Mouse (Mus musculus): ENCODE measurements at regions not wholly inside any gene's neighbourhood (a gene's known extent, or its start where the extent isn't known, plus 50 kb on each side); places are given as distances from the start of the nearest gene placed in this dataset.

DNA sequence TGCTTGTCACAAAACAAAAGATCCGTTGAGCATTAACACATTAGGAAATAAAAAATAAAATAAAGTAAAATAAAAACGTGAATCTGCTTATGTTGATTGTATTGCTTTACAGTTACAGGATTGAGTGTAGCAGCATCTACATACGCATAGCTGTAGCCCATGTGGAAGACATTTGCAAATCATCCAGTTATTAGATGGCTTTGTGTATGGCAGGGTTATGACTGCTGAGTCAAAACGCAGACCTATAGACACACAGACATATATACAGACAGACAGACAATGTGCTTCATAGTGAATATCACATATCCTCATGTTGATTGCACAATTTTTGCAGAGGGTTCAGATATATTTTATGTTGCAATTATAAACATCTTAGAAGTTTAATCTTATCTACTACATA, 64.5 kb downstream of the Gm11146 start:
- DNase-seq (ENCODE audit: low spot score in 2 of 2) = no peak

DNA sequence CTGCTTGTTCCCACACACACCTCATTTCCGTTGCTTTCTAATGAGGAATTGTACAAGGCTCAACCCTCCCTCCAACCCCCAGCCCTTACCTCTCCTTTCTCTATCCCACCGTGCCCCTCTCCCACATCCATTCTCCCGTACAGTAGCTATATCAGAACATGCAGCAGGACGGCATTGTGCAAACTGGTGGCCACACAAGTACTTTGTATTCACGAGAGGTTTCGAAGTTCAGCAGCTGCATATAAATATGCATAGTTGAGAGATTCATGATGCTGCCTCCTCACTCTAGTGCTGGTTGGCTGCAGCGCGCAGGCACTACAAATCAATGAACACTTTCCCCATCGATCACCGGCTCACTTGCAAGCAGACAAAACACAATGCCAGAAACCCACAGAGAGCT, 65.1 kb downstream of the Gm11146 start:
- DNase-seq (ENCODE audit: low spot score in 2 of 2) = no peak

DNA sequence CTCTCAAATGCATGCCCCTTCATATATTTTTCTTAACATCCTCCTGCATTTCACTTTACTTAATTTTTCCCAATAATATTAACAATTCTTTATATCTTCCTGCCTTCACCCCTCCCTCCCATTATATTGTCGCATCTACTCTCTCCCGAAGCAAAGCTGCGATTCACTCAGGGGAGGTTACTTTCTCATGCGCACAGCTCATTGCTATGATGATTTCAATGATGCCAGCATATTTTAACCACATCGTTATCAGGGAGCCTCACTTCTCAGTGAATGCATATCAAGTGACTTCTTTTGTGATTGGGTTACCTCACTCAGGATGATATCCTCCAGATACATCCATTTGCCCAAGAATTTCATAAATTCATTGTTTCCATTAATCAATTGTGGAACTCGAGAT, 65.6 kb downstream of the Gm11146 start:
- DNase-seq (ENCODE audit: low spot score in 2 of 2) = no peak

DNA sequence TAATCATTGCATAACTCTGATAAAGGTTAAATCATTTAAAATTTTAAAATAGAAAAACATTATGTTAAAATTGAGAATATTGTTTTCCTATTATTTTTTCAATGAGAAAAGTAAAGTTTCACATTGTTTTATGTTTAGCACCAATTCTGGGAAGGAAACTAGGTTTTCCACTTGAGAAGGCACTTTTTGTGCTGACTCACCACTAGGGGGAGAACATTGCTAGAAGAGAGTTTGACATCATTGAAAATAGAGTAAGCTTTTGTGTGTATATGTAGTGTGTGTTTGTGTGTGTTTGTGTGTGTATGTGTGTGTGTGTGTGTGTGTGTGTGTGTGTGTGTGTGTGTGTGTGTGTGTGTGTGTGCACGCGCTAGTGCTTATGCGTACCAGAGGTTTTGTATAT, 66.9 kb downstream of the Gm11146 start:
- no peak for DNase-seq (ENCODE audit: low spot score in 2 of 2)

DNA sequence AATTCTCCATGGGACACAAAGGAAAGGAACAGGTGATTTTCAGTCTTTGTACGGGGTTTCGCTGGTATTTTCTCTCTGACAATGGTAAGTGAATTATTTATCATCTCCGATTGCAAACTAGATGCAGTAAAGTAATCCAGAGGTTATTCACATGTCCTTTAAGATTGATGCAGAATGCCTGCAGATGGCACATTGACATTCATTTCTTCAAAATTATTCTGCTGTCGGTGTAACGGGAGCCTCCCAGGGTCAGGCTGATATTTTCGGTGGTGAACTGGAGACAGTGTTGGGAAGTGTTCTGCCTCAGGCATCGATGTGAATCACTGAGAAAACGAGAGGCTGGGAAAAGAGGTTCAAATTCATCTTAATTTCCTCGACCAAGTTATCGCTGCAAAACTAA, 70.3 kb downstream of the Gm11146 start:
- no peak for DNase-seq (ENCODE audit: low spot score in 2 of 2)

DNA sequence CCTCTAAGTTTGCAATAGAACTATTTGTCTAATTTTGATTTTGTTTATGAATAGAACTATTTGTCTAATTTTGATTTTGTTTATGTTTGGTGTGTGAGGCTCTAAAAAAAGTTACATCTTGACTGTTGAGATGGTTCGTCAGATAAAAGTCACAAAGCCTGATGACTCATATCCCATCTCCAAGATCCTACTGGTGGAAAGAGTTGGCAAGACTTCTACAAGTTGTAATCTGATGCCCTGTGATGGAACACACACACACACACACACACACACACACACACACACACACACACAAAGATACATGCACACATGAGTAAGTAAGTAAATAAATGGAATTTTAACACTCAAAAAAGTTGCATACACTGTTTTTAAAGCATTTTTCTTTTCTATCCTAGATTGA, 73.9 kb downstream of the Gm11146 start:
- DNase-seq (ENCODE audit: low spot score in 2 of 2) = no peak

DNA sequence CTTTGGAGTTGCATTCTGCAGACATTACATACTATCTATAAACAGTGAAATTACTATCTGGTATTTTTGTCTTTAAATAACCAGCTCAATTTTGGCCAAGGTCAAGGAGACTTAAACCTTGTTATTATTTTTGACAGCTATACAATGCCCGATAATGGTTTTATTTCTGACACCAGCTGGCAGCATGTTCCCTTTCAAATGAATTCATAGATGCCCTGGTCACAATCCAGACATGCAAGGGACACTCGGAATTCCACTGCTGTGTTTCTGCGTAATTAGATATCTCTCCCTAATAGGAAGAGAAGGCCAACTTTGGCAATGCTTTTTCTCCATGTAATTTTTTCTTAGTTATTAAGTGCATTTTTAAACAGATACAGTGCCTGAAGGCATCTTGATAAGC, 87.3 kb downstream of the Gm11146 start:
- no peak for DNase-seq (ENCODE audit: low spot score in 2 of 2)

DNA sequence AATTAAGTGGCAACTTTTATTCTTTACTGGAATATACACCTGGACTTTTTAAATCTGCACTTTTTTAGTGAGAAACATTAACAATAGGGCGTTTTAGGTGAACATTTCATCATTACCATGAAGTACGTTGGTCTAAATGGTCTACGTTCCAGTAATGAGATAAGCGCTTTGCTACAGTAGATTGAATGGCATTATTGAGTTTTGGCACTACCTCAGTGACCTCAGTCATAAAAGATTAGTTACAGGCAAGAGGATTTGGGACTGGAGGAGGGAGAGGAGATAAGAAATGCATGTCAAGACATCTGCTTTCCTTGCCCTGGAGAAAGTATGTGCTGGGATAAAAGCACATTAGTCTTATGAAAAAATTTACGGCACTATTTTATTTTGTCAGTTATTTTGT, 98.3 kb downstream of the Gm11146 start:
- no peak for DNase-seq (ENCODE audit: low spot score in 2 of 2)

DNA sequence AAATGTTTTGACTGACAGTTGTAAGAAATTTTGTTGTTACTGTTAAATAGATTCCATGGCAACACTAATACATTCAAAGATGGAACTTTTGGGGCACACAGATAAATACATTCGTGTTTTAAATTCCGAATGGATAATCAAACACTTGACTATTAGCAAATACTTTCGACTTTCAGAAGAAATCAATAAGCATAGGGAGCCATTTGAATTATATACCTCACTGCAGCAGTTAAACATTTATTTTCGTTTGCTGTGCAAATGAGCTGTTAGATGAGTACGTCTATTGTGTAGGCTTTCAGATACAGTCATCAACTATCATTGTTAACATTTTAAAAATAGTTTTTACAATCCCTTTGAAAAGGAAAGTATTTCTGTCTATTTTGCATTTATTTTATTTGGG, 99.0 kb downstream of the Gm11146 start:
- no peak for DNase-seq (ENCODE audit: low spot score in 2 of 2)

DNA sequence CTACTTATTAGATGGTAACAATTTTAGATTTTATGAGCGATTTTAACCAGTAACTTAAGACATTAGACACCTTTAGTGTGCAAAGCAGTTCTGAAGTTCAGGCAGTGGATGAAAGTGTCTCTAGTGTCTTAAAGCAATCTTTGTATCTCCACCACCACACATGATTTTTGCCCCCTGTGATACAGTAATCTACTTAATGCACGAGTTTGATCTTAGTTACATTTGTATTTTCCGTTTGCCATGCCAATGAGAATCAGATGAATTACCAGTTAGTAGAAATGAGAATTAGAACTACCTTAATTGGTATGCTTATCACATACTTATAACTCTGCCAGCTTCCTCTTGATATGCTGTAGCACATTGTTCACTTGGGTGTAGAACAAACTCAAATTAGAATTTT, 99.9 kb downstream of the Gm11146 start:
- no peak for DNase-seq (ENCODE audit: low spot score in 2 of 2)

DNA sequence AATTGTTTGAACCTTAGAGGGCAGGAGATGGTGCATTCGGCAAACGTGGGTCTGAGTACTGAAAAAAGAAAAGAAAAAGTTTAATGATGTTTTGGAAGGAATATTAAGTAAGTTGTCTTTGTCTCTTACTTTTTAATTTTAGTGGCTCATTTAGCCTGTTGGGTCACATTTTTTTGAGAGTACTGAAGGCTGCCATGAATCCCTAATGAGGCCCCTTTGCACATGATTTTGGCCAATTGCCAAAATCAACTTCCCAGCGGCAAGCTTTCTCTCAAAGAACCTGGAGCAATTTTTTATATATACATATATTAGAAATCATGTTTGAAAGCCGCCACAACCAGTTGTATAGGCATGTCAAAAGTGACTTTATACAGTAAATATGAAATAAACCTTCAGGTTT, 100.9 kb downstream of the Gm11146 start:
- DNase-seq (ENCODE audit: low spot score in 2 of 2) = no peak

DNA sequence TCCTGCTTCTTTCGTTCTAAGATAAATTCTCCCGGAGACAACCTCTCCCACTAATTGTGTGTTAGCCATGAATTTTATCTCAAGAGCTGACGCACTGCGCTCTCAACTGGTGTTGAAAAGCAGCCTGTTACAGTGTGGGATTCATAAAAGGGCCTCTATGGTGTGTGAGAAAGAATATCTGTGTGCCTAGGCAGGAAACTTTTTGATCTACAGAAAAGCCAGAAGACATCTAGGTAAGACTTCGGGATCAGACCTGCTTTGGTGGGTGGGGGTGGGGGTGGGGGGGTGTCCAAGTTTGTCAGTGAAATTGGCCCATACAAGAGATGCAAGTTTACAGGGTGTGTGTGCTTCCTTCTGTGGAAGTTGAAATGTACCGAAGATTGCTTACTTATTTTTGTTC, 101.5 kb downstream of the Gm11146 start:
- no peak for DNase-seq (ENCODE audit: low spot score in 2 of 2)

DNA sequence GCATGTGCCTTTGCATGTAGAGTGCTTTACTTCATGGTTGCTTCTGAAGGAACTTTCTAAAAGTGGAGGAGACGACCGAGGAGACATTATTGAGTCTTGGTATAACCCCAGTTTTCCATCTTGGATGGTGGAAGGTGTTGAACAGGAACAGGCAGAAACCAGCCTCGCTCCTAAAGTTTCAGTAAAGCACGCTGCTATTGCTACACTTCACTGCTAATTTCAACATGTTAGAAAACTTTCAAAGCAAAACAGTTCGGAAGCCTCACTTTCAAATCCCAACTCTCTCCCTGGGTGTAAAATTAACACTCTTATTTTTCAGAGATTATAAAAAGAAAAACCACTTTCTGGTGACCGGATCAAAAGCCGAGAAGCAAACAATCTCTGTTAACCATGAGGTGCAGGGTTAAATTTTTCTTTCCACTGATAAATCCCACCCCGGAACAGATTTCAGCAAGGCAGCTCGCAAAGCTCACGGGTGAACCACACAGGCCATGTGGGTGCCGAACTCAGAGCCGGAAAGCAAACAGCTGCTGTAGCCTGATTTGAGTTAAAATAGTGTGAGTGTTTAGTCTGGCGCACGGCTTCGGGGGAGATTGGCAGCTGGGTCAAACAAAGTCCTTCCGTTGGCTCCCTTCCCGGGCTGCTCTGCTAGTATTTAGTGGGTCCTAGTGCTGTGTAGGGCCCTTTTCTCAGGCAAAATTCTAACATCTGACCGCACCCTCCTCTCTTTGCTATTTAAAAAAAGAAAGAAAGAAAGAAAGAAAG, 102.2 kb downstream of the Gm11146 start:
- peak; percentile 78 to 87 for DNase-seq (ENCODE audit: low spot score in 2 of 2)

DNA sequence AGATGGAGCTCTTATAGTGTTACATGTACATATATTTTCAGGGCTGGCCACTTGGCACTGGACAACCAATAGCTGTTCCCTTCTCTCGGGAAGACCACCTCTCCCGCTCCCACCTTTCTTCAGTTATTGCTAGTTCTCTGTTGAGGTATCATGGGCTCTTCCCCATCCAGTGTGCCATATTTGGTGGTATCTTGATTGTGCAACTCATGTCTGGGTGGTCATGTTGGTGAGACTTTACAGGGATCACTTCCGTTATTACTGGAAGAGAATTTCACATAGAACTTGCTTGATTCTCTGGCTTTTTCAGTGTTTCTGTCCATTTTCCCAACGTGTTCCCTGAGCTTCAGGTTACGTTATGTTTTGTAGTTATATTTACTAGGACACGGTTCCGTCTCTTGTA, 106.6 kb downstream of the Gm11146 start:
- no peak for DNase-seq (ENCODE audit: low spot score in 2 of 2)

DNA sequence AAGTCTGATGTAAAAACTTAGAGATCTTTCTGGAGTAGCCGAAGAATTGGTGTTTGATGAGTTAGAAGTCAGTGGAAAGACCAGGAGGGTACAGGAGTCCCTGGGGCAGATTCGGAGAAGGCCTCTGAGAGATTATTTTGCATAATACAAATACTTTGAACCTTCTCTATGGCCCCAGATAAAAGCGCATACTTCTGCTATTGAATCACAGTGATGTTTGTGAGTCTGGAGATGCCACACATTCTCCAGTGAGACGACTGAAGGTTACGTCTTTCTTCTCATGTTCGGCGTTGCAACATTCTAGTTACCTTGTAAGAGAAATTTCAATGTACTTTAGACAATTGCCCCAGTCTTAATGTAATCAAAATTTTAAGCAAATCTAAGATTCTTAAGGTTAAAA, 107.9 kb downstream of the Gm11146 start:
- DNase-seq (ENCODE audit: low spot score in 2 of 2) = no peak

DNA sequence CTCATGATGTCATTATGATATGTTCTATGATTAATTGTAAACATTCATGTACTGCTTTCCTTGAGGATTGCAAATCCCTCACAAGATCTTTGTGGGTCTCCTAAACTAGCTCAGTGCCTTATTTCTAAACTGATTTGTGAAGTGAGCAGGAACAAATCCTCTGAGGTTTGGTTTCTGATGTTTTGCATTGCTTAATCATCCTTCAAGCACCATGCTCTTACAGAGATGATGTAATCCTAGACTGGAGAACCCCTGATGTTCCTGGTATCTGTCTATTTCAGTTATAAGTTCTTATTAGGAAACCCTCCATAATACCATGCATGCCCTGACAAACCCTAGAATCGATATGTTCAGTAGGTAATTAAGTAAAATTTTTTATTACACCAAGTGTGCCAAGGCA, 113.7 kb downstream of the Gm11146 start:
- DNase-seq (ENCODE audit: low spot score in 2 of 2) = no peak

DNA sequence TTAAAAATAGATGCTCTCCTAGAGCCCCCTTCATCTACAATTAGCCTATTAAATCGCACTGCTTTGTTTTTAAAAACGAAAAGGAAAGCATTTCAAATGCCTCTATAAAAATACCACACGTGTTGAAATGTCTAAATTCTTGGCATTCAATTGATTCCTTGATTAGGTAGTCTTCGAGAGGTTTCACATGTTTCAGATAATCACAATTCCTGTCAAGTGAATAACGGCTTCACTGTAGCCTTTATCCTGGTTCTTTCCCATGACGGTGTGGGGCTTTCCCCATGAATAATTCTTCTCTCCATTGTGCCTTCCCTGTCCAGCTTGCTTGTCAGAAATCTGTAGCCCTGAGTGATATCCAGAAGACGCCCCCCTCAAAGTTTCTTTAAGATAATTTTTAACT, 122.1 kb downstream of the Gm11146 start:
- DNase-seq (ENCODE audit: low spot score in 2 of 2) = no peak

DNA sequence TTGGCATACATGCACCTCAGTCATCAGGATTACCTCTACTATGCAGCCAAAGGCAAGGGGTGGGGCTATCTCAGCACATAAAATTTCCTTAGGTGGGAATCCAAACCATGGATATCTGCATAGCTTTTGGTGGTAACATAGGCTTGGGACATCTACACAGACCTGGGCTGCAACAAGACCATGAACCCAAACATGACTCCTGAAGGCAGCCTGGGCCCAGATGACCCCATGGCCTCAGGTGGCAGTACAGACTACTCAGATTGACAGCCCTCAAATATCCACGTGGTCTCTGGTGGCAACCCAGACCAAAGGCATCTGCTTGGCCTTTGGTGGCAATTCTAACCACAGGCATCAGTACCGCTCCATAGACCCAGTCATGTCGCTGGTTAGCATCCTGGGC, 130.0 kb downstream of the Gm11146 start:
- DNase-seq (ENCODE audit: low spot score in 2 of 2) = no peak

DNA sequence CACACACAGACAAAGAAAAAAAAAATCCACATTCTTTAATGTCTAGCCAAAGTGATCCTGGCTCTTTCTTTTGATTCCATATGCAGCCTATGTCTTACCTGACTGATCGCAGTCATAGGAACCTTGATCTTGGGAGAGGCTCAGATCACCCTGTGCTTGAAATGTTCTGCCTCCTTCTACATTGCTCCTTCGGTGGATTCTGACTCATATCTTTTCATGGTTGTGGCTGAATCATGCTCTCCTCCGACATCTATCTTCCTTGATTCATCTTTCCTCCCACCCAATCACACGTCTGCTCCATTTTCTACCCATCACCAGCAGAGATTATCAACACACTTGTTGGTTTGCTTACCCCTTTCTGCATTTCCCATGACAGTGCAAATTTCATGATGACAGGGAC, 132.0 kb downstream of the Gm11146 start:
- no peak for DNase-seq (ENCODE audit: low spot score in 2 of 2)

DNA sequence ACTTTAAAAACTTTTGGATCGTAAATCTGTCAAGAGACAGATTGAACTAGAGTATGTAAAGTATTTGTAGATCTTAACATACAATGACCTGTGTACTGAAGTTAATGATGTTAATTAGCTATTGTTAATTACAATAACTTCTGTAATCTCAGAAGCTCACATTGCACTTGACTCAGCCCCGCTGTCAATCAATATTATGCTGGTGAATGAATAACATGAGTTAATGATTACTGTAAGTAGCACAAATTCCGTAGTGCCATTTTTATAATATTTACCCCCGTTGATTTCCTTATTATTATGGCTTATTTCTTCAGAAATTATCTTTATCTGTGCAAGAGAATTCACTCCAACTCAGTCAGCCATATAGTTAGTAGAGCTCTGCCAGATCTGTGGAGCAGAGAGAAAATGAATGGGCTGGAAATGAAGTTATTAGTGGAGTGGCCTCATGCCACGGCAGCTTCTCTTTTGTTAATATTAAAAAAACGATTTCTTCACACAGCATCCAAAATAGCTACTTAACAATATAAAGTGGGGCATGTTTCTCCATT, 132.5 kb downstream of the Gm11146 start:
- no peak for DNase-seq (ENCODE audit: low spot score in 2 of 2)

DNA sequence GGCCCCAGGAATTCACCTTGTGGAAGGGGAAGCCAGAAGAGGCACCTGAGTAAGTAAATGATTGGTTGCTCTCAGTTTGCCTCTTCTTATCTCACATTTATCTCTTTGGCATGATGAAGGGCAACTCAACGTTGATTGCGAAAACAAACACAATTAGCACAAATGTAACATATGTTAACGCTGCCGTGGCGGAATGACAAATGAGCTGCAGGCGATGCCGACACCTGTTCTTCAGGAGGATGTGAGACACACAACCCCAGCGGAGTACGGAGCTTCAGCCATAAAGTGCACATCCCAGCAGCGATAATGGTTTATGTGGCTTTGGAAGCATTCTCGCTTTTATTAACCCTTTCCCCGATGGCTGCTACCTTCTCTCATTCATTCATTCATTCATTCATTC, 134.7 kb downstream of the Gm11146 start:
- DNase-seq (ENCODE audit: low spot score in 2 of 2) = no peak

DNA sequence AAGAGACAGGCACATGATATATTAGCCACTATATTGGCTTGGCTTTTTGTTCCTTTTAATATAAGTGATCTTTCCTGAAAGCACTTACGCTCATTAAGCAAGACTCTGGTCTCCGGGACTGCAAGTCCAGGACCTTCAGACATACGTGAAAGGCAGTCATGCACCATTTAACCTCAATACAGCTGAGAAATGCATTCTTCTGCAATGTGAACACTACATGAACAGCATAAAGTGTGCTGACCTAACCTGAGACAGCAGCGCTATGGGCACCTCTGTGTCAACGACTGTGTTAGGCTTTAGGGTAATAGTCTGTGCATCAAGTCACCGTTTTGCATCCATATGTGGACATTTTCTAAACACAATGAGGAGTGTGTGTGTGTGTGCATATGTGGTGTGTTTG, 137.3 kb downstream of the Gm11146 start:
- DNase-seq (ENCODE audit: low spot score in 2 of 2) = no peak

DNA sequence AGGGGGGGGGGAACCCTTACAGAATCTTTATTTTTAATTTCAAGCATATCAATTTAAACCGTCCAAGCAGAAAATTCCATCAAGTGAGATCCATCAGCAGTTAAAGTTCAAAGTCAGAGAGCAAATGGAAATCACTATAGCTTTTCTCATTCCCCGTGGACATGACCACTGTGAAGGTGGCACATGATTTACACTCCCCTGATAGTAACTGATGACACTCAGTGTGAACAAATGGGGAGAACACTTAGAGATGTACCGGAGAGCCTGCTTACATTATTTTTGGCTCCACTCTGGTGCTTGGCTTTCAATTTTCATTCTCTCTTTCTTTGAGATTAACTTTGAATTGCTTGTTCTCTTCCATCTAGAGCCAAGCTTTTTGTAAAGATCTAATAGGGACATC, 140.0 kb downstream of the Gm11146 start:
- DNase-seq (ENCODE audit: low spot score in 2 of 2) = no peak

DNA sequence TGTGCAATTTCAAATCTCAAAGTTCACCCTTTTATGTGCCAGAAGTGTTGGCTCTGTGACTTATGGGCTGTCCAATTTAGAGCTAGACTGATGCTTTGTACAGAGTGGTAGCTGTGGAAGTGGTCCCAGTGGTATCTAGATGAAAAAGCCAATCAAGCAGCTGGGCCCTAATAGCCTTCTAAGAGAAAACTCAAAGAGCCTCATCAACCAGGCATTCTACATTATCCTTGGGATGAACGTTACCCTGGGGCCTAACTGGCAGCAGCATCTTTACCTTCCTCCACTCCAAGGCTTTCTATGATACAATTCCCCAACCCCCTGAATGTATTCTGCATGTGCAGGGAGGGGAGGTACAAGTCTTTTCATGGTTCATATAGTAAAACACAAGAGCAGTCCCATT, 140.4 kb downstream of the Gm11146 start:
- no peak for DNase-seq (ENCODE audit: low spot score in 2 of 2)
